Mouse (Mus musculus) C2C12 (cell line): Measurements from ENCODE around the gene Adcy5. TPM values are rescaled to one million over a fixed set of nuclear protein-coding genes. Genes with fewer than 3 reads are reported as not detected.

Experiments
- H3K27me3 ChIP-seq: one replicate; pipeline ENCODE4 v1.6.1; 2011; ENCODE audit not compliant: control insufficient read depth, insufficient read depth, insufficient read length
- H3K36me3 ChIP-seq: one replicate; pipeline ENCODE4 v1.6.1; 2011; ENCODE audit not compliant: control insufficient read depth, insufficient read depth
- H3K4me3 ChIP-seq: one replicate; pipeline ENCODE4 v1.5.1; 2011; ENCODE audit warnings: mild to moderate bottlenecking, control low read depth; ENCODE audit not compliant: poor library complexity, insufficient read depth, severe bottlenecking
- H3K79me2 ChIP-seq: one replicate; pipeline ENCODE4 v1.6.1; 2011; ENCODE audit not compliant: control insufficient read depth, insufficient read depth
- H3K79me3 ChIP-seq: one replicate; pipeline ENCODE4 v1.6.1; 2011; ENCODE audit warnings: low read depth, control low read depth
- H3ac ChIP-seq: one replicate; pipeline ENCODE3; 2011; ENCODE audit warnings: low read depth; ENCODE audit not compliant: control insufficient read depth, insufficient read length
- CEBPB ChIP-seq: IDR thresholded peaks from one replicate; pipeline ENCODE4 v1.6.1; 2011; ENCODE audit warnings: low read depth, mild to moderate bottlenecking, control low read depth, moderate library complexity
- CTCF ChIP-seq: IDR thresholded peaks from one replicate; pipeline ENCODE4 v1.5.1; 2011; ENCODE audit not compliant: control insufficient read depth, insufficient read depth, insufficient read length
- FOSL1 ChIP-seq: IDR thresholded peaks from one replicate; pipeline ENCODE4 v1.8.0; 2011; ENCODE audit warnings: mild to moderate bottlenecking, low read length; ENCODE audit not compliant: poor library complexity, insufficient read depth, severe bottlenecking
- MAX ChIP-seq: IDR thresholded peaks from one replicate; pipeline ENCODE4 v1.6.1; 2011; ENCODE audit warnings: mild to moderate bottlenecking, control low read depth
- MYOD1 ChIP-seq: IDR thresholded peaks from one replicate; pipeline ENCODE4 v1.6.1; 2011; ENCODE audit warnings: low read depth; ENCODE audit not compliant: control insufficient read depth, insufficient read length
- MYOG ChIP-seq: IDR thresholded peaks from one replicate; pipeline ENCODE4 v1.6.1; 2011; ENCODE audit not compliant: control insufficient read depth, insufficient read length; ENCODE audit errors: extremely low read depth
- USF1 ChIP-seq: IDR thresholded peaks from one replicate; pipeline ENCODE4 v1.6.1; 2011; ENCODE audit warnings: low read depth, mild to moderate bottlenecking, control low read depth, moderate library complexity
- long read RNA-seq, 2 experiments: library from polyadenylated mRNA; unstranded; transcript quantifications; one replicate each; pipeline ENCODE4 v2.0.0; 2019 to 2020
- polyA plus RNA-seq: library from polyadenylated mRNA; unstranded; fragments of >200 nt; fragmentation: generic; extraction: Trizol; gene quantifications from one replicate; pipeline ENCODE4 v1.2.1, GENCODE M21; 2012; ENCODE audit warnings: missing spikeins

Gene Adcy5
- 0.02 TPM for polyA plus RNA-seq
- long read RNA-seq, experiment 1: 0 reads
- long read RNA-seq, experiment 2: 0 reads

- no peak within 1 kb of the TSS for H3K4me3 ChIP-seq
- H3K27me3 ChIP-seq: peaks cover 38% of the 10 kb centered on the region
- H3ac ChIP-seq: no peak within 1 kb of the TSS
- H3K79me2 ChIP-seq: no peaks in the 10 kb centered on the region
- TF ChIP-seq CTCF: no peak
- no peak for TF ChIP-seq USF1
- TF ChIP-seq MYOD1: no peak
- no peak for TF ChIP-seq MYOG
- TF ChIP-seq MAX: no peak
- no peak for TF ChIP-seq FOSL1
- no peaks in the 10 kb centered on the region for H3K36me3 ChIP-seq
- no peaks in the 10 kb centered on the region for H3K79me3 ChIP-seq
Observed at GRCm38 (mm10) chr16:35154641-35155390, at the start of gene Adcy5. Adcy5 (plus strand) TSS chr16:35154877.

- Histone ChIP-seq H3K4me3 (no peak overlapping the region), H3K79me2 (no peaks in the 10 kb centered on the region), H3K27me3 (no peaks in the 10 kb centered on the region), H3K36me3 (no peaks in the 10 kb centered on the region), H3K79me3 (no peaks in the 10 kb centered on the region), H3ac (no peak overlapping the region)
- no peak for TF ChIP-seq CEBPB
- TF ChIP-seq FOSL1: no peak
Observed at GRCm38 (mm10) chr16:35107985-35108384, 46.7 kb upstream of the Adcy5 start.

- H3K79me2 ChIP-seq: no peaks in the 10 kb centered on the region
- H3K27me3 ChIP-seq: no peaks in the 10 kb centered on the region
- no peak overlapping the region for H3ac ChIP-seq
- no peaks in the 10 kb centered on the region for H3K36me3 ChIP-seq
- TF ChIP-seq CEBPB (no peak), FOSL1 (no peak), MAX (no peak), CTCF (no peak), MYOD1 (no peak), MYOG (no peak), USF1 (no peak)
- no peaks in the 10 kb centered on the region for H3K79me3 ChIP-seq
- H3K4me3 ChIP-seq: no peak overlapping the region
Observed at GRCm38 (mm10) chr16:35109156-35109555, 45.5 kb upstream of the Adcy5 start.

DNA sequence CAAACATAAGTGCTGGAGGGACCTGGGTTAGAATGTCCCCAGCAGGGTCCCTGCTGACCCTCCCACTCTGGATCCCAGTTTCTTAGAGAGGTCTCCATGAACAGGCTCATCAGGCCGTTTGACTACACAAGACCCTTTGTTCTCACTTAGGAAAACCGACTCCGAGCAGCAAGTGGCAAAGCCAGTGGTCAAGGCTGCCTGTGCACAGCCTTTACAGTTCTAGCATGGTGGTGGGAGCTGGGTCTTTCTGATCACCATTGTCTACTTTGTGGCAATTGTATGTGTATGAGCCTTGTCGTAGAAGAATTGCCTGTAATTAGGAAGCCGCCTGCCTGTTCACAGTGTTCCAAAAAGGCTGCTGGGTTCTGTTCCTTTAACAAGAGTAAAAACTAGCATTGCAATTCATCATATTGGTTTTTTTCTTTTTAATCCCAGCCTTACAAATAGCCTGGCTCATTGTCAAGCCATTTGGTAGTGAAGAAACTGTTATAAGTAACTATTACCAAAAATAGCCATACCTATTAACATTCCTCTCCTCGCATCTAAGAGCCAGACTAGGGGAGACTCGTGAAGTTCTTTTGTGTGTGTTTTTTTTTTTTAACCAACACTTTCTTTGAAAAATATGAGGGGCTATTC is 44.9 kb upstream of the Adcy5 start:
- no peaks in the 10 kb centered on the region for H3K27me3 ChIP-seq
- H3K79me2 ChIP-seq: no peaks in the 10 kb centered on the region
- no peaks in the 10 kb centered on the region for H3K36me3 ChIP-seq
- no peak overlapping the region for H3ac ChIP-seq
- no peak for TF ChIP-seq MAX
- no peak for TF ChIP-seq FOSL1
- no peak for TF ChIP-seq CEBPB
- TF ChIP-seq MYOD1: no peak
- no peak for TF ChIP-seq CTCF
- TF ChIP-seq USF1: no peak
- no peak for TF ChIP-seq MYOG
- H3K79me3 ChIP-seq: no peaks in the 10 kb centered on the region
- no peak overlapping the region for H3K4me3 ChIP-seq

DNA sequence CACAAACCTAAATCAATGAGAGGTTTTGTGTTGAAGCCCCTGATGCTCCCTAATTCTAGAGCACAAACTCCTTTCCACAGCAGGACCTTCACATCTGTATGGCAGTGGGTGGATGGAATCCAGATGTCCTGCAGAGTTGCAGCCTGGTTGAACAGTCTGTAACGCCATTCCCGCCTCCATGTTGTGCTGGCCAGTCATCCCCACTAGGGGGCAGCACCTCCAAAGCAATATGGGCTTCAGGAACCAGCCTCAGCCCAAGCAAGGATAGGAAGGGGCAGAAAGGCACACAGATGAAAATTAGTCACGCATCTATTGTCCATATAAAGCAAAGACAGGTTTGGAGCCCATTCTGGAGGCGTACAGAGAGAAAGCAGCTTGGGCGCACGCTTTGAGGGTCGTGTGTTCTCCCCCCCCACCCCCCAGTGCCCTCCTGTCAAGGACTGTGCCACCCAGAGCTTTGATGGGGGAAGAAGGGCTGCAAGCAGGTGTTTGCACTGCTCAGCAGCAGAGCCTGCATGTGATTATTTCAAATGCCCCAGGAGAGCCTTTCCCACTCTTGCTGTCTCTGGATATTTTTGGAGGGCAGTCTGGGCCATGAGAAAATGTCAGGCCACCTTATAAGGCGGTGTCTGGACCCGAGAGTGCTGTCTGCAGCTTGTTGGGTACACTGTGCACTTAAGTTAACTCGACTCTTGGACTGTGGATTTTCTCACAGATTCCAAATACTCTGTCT is 44.1 kb upstream of the Adcy5 start:
- Histone ChIP-seq H3K36me3 (no peaks in the 10 kb centered on the region), H3K79me3 (no peaks in the 10 kb centered on the region), H3ac (no peak overlapping the region), H3K27me3 (no peaks in the 10 kb centered on the region), H3K79me2 (no peaks in the 10 kb centered on the region), H3K4me3 (no peak overlapping the region)
- TF ChIP-seq CTCF: peak; percentile 80
- no peak for TF ChIP-seq MYOD1
